Mouse (Mus musculus) kidney, postnatal 4 days (tissue): ENCODE data around the gene Vwa5b2.
A peak's percentile ranks its signal among the peaks of the same experiment; 100 is the strongest.

ENCODE experiments used
- DNase-seq, 2 experiments: peaks; one replicate each; pipeline ENCODE4 v3.0.0; 2021; ENCODE audit warnings: mixed read lengths in 2 of 2

The Vwa5b2 gene

GRCm38 (mm10) chr16:20589366-20589938, at the start of gene Vwa5b2:
TSS of gene Vwa5b2 (plus strand) at chr16:20589471.
- peak; percentile 19 to 20 for DNase-seq

DNA sequence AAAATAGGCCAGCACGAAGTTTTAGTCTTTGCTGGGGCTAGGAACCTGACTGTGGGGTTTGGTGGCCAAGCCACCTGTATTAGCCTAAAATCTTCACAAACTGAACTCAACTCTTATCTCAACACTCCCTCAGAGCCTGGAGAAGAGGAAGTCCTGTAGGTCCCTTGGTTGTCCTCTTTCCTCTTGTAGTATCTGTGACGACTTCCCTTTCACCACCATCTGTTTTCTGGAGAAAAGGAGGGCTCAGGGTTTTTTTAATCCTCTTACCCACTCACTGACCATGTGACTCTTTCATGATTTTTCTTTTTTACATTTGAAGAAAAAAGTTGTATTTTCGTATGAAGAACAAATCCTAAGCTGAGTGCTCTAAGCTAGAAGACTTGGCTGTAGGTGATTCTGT, 49.6 kb upstream of the Vwa5b2 start:
- no peak for DNase-seq

DNA sequence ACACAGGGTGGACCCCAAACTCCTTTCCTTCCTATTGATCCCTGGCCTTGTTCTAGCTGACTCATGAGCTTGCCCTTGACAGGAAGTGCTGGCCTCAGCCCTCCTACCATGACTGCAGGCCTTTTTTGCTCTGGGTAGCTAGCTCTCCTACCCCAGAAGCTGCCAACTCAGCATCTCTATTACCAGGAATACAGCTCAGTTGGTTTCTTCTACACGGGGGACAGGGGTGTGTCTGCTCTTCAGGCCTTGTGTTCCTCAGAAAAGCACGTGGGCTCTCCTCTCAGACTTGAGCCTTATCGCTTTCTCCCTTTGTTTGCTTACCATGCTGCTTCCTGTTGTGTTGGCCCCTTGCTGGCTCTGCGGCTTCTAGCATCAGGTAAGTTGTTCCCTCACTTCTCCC, 48.8 kb upstream of the Vwa5b2 start:
- no peak for DNase-seq

DNA sequence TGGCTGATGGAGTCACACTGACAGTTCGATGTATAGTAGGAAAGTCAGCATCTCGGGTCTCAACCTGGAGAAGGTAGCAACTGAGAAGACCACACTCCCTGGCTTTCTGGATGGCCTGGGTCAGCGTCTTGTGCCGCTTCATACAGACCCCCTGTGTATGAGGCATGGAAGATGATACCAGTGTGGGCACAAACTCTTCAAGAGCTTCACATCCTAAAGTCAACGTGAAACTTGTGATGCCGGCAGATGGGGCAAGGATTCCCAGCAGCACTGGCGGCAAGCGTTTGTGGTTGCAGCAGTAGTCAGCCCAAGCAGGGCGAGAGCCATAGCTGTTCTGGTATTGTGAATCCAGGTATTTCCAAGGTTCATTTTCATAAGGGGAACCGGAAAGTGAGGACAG, 43.6 kb upstream of the Vwa5b2 start:
- no peak for DNase-seq

GRCm38 (mm10) chr16:20547423-20547822, 41.8 kb upstream of the Vwa5b2 start:
- no peak for DNase-seq

DNA sequence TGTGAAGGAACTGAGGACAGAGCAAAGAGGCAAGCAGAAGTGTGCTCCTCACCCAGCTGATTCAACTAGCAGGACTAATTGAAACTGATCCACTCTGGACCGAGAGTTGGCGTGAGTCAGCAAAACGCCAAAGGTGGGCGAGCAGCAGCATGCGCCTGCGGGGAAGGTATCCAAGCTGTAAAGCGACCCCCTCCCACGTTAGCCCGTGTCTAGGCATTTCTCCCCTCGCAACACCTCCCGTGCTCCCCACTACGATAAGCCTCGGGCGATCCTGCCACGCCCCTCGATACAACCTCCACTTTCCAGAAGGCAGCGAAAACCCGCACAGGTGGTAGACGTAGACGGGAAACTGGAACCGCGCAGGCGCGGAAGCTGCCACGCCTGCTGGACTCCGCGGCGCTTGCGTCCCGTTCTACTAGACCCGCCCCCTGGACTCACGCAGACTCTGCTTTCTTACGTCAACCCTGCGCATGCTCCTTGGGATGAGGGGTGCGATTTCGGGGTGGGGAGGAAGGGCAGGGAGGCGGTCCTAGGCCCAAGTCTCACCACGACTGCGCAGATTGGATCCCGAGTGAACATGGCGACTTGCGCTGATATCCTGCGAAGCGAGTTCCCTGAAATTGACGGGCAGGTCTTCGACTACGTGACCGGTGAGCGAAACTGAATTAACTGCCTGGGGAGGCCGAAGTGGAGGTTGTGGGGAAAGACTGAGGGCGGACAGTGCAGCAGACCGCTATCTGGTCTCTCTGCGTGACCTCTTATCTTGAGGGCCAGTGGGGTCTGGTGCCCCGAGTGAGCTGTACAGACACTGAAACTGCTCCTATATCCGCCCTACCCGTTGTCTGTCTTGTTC, 40.9 kb upstream of the Vwa5b2 start, which contains the start of gene Abcf3:
Gene Abcf3, plus strand, starts transcription at position 482 of the 853 bp plus-strand sequence.
- DNase-seq = peak; percentile 97 to 98

- DNase-seq = no peak
Observed at GRCm38 (mm10) chr16:20549161-20549560, 40.1 kb upstream of the Vwa5b2 start.

DNA sequence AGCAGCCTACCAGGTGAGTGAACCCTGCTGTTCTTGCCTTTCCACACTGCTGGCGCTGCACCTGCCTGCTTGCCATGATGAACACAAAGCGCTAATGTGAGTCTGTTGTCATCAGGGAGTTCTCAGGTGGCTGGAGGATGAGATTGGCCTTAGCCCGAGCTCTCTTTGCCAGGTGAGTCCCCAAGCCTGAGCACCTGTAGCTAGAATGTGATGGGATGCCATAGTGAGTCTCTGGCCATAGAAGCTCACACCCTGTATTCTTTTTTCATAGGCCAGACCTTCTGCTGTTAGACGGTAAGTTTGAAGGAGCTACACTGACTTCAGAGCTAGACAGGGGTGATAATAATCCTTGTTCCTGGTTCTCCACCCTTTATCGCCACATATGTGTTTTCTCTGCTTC, 37.6 kb upstream of the Vwa5b2 start:
- no peak for DNase-seq

DNA sequence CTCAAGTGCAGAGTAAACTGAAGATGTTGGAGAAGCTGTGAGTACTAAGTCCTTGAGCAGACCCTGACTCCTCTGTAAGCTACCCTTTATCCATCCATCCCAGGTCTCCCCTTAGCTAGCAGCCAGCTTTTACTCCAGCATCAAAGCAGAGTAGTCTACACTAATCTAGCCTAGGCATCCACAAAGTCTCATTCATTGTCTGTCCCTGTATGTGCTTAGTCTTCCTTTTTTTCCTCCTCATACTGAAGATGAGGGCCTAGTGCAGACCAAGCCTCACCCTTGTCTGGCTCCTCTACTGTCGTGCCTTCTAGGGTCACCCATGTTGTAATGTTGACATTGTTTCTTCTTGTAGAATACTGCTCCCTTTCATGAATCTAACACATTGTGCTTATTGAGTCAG, 36.7 kb upstream of the Vwa5b2 start:
- DNase-seq = no peak

- no peak for DNase-seq
Observed at GRCm38 (mm10) chr16:20555000-20555399, 34.3 kb upstream of the Vwa5b2 start.

DNA sequence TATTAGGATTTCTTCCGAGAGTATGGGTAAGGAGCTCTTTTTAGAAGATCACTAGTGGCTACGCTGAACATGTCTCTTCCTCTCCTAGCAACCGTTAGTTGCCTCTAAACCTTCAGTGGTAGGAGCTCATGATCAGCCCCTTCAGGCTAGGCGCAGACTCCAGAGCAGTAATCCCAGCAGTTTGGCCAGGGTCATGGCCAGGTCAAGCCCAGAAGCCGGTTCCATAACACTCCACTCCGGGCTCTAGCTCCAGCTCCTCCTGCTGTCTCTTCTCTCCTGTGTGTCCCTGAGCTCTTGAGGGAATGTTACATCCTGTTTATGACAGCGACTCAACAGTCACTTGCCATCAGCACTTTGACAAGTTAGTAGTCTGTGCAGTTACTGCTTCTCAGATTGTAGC, 31.9 kb upstream of the Vwa5b2 start:
- DNase-seq = no peak

DNA sequence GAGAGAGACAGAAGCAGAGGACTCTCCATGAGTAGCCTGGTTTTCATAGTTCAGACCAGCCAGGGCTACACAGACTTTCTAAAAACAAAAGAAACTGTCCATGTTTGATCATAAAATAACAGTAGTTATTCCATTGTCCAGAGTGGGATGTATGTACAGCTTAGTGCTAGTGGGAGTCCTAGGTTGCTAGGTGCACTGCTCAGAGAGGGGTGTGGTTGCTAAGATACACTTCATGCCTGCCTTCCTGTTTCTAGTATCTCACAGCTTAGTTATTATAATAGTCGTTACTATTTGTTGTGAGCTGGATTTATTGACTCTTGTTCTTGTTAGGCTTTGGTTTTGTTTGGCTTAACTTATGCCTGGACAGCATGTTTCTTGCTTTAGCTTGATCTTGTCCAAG, 24.2 kb upstream of the Vwa5b2 start:
- DNase-seq = no peak

- peak; percentile 51 to 64 for DNase-seq
Observed at GRCm38 (mm10) chr16:20589939-20590679, 838 bp downstream of the Vwa5b2 start.

- peak; percentile 22 to 37 for DNase-seq
Observed at GRCm38 (mm10) chr16:20590680-20591038, 1.4 kb downstream of the Vwa5b2 start.

GRCm38 (mm10) chr16:20591076-20591705, 1.9 kb downstream of the Vwa5b2 start:
- DNase-seq = peak; percentile 15 to 20

DNA sequence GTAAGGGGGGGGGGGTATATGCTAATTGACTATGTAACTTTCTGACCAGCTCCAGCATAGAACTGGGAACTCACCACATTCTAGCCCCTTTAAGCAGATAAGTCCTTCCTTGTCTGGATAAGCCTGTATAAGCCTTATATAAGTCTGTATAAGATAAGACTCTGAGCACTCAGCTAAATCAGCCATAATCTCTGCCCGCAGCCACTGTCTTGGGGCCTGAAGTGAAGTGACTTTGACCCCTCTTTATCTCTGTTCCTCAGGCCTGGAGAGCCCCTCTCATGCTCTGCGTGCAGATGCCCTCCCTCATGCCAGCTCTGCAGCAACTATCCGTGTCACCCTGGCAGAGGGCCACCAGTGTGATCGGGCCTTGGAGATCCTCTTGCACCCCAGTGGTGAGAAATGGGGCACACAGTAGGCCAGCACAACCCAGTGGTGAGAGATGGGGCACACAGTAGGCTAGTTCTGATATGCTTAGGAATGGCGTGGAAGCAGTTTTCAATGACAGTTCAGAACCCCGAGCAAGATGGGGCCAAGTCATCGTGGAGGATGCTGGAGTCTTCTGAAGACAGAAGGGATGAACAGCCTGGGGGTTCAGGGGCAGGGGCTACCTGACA, 5.9 kb downstream of the Vwa5b2 start:
- no peak for DNase-seq

DNA sequence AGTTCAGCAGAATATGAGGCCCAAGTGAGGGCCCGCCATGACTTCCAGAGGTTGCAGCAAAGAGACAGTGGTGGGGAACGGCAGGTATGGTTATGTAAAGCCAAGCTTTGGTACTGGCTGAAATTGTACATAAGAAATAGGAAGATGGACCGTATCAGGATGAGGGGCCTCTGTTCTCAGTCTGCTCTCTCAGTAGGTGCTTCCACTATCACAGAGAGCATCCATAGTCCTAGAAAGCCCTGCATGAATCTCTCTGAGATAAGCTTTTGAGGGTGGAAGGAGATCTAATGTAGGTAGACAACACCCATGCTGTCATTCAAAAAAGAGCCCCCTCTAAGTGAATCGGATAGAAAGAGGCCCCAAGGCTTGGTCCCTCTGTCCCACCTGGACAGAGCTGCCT, 6.5 kb downstream of the Vwa5b2 start:
- DNase-seq = no peak

- no peak for DNase-seq
Observed at GRCm38 (mm10) chr16:20596687-20597441, 7.6 kb downstream of the Vwa5b2 start.

GRCm38 (mm10) chr16:20600511-20600910, 11.2 kb downstream of the Vwa5b2 start:
- no peak for DNase-seq

DNA sequence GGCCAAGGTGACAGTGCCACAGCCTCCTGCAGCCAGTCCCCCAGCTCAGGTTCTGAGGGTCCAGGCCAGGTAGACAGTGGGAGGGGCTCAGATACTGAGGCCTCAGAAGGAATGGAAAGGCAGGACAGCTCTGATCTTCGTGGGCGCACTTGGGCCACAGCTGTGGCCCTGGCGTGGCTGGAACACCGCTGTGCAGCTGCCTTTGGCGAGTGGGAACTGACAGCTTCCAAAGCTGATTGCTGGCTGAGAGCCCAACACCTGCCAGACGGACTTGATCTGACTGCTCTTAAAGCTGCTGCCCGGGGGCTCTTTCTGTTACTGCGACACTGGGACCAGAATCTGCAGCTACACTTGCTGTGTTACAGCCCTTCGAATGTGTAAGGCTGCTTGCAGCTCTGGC, 15.4 kb downstream of the Vwa5b2 start:
- DNase-seq = no peak

DNA sequence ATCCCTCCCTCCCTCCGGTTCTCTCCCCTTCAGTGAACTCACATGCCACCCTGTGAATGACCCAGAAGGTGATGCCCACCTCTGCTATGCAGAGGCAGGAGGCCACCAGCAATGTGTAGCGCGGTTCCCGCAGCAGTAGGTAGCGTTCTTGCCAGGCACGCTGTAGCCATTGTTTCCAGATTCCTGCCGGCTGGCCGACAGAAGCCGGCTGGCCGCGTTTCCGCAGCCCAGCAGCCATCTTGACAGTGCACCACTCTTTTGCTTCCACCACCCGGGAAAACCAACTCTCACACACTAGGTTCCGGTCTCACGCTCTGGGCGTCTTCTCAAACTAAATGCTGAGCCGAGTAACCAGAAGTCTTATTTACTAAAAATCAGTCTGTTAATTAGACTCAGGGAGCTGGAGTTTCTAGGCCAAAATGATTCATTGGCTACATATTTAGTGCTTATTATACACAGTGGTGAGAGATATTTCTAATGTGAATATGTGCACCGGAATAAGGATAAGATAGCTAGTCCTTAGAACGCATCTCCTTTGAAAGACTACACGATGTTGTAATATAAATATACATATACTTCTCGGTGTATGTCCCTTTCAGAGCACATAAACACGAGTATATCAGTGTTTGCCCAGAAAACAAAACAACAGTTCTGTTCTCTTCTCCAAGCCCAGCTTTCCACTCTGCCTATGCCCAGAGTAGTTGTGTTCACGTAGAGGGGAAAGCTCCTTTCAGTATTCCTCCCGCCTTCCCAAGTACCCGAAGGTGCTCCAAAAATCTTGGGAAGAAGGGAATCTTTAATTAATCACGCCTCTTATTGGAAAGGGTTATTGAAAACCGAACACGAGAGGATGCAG, 21.5 kb downstream of the Vwa5b2 start:
- DNase-seq = peak; percentile 80 to 87
